Mouse (Mus musculus) ES-E14 (cell line): Measurements from ENCODE around the gene Gramd1b. TPM values are rescaled to one million over a fixed set of nuclear protein-coding genes. Genes with fewer than 3 reads are reported as not detected.

Experiments used
- DNase-seq: peaks from one replicate; pipeline ENCODE4 v3.0.0-alpha.2; 2013; ENCODE audit warnings: low read depth, low spot score
- H3K27ac ChIP-seq: 2 replicates; pipeline ENCODE4 v1.5.1; 2012; ENCODE audit warnings: low read depth, mild to moderate bottlenecking, low read length, moderate library complexity, mixed read lengths; ENCODE audit not compliant: poor library complexity, insufficient read depth, severe bottlenecking
- H3K36me3 ChIP-seq: 2 replicates; pipeline ENCODE4 v1.6.1; 2012; ENCODE audit warnings: mild to moderate bottlenecking, low read length, moderate library complexity, mixed read lengths; ENCODE audit not compliant: control insufficient read depth, poor library complexity, insufficient read depth, severe bottlenecking
- H3K4me1 ChIP-seq, 2 experiments: fragments of 150-350 bp in 1 of 2; sonication (generic) in 1 of 2; 2 replicates each; pipeline ENCODE4 v1.6.1; 2012; ENCODE audit warnings: low read length in 2 of 2, mild to moderate bottlenecking in 1 of 2, mixed read lengths in 1 of 2; ENCODE audit not compliant: control insufficient read depth in 2 of 2, insufficient read depth in 2 of 2, poor library complexity in 1 of 2
- H3K4me3 ChIP-seq, 2 experiments: fragments of 150-350 bp in 1 of 2; sonication (generic) in 1 of 2; 2 replicates each; pipeline ENCODE4 v1.5.1; 2012; ENCODE audit warnings: low read length in 2 of 2, low read depth in 1 of 2, mild to moderate bottlenecking in 1 of 2, mixed read lengths in 1 of 2; ENCODE audit not compliant: insufficient read depth in 1 of 2, poor library complexity in 1 of 2, severe bottlenecking in 1 of 2
- H3K9ac ChIP-seq: 2 replicates; pipeline ENCODE4 v1.6.1; 2012; ENCODE audit warnings: low read depth, mild to moderate bottlenecking, low read length, mixed read lengths; ENCODE audit not compliant: poor library complexity, insufficient read depth, severe bottlenecking
- H3K9me3 ChIP-seq: fragments of 150-350 bp; sonication (generic); 2 replicates; pipeline ENCODE4 v1.6.1; 2012; ENCODE audit warnings: low read depth, mild to moderate bottlenecking, low read length; ENCODE audit not compliant: control insufficient read depth, insufficient read depth
- CHD2 ChIP-seq: IDR thresholded peaks from 2 replicates; pipeline ENCODE4 v1.6.1; 2014; ENCODE audit warnings: mild to moderate bottlenecking, low read depth, low read length, inconsistent platforms
- HCFC1 ChIP-seq: IDR thresholded peaks from 2 replicates; pipeline ENCODE4 v1.6.1; 2012; ENCODE audit warnings: low read length, inconsistent platforms, borderline replicate concordance; ENCODE audit not compliant: insufficient read depth
- MAFK ChIP-seq: IDR thresholded peaks from 2 replicates; pipeline ENCODE4 v1.6.1; 2014; ENCODE audit warnings: mild to moderate bottlenecking, low read depth, low read length, inconsistent platforms; ENCODE audit not compliant: insufficient read depth
- ZC3H11A ChIP-seq: IDR thresholded peaks from 2 replicates; pipeline ENCODE4 v1.6.1; 2012; ENCODE audit warnings: low read depth, mild to moderate bottlenecking, inconsistent platforms, low read length, borderline replicate concordance
- ZNF384 ChIP-seq: IDR thresholded peaks from 2 replicates; pipeline ENCODE4 v1.6.1; 2012; ENCODE audit warnings: low read depth, low read length, inconsistent platforms
- in situ Hi-C, 2 experiments: fragments of 600-800 bp; cut with MboI; formaldehyde crosslinking; loops; one replicate each; pipeline ENCODE4 v1.15.1; 2025; ENCODE audit warnings: low sequenced_read_pairs in 2 of 2, inconsistent platforms in 1 of 2; ENCODE audit not compliant: unreplicated experiment in 2 of 2
- total RNA-seq: library from RNA; depleted of rRNA; stranded (reverse); fragments of 300-350 nt; gene quantifications from 2 replicates; pipeline ENCODE4 v1.2.3, GENCODE M21; 2012

Gramd1b gene
- total RNA-seq, 1 experiment = 24.1 TPM

DNA sequence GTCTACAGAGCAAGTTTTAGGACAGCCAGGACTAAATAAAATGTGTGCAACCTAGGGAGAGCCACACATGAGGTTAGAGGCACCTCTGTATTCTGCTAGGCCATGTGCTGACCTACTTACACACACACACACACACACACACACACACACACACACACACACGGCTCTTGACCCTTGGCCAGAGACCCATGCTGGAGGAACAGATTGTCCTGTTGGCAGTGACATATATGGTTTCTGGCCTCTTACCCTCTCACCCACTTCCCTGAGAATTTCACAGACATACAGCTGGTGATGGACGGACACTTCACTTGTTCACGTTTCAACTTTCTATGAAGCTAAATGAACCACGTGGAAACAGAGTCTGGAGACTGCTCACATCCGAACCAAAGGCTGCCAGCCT lies 212.4 kb downstream of the Gramd1b start:
- no peak for DNase-seq
- in situ Hi-C loops = no loop called here
- H3K4me1 ChIP-seq = peaks cover 5 to 6% of the 10 kb centered on the region in 2 experiments; a peak in 2 of 4 replicates
- no peaks in the 10 kb centered on the region for H3K9me3 ChIP-seq
- no peak overlapping the region for H3K27ac ChIP-seq
- TF ChIP-seq CHD2 = no peak
- no peak for TF ChIP-seq HCFC1
- no peak for TF ChIP-seq MAFK
- TF ChIP-seq ZC3H11A = no peak
- TF ChIP-seq ZNF384 = no peak
- peaks cover 14% of the 10 kb centered on the region; the same call in 1 of the 2 replicates for H3K36me3 ChIP-seq
- H3K4me3 ChIP-seq = no peak overlapping the region
- H3K9ac ChIP-seq = no peak overlapping the region

DNA sequence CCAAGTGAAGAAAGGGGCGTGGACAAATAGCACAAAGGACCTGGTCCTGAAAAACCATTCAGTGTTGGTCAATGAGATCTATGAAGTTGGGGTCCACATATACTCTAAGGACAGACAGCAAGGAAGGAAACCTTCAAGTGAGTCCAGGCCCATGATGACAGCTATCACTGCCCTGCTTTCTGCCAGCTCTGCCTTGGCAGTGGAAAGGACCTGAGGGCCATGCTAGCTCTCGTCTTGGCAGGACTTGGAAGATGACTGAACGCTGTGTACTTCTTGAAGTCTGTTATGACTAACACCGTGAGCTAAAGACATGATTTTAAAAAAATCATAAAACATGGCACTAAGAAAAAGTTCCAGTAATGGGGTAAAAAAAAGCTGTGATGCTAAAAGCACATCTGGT lies 213.4 kb downstream of the Gramd1b start:
- in situ Hi-C loops = no loop called here
- H3K4me1 ChIP-seq = peaks cover 4 to 5% of the 10 kb centered on the region in 2 experiments; a peak in 2 of 4 replicates
- DNase-seq = no peak
- TF ChIP-seq HCFC1 = no peak
- no peak for TF ChIP-seq MAFK
- TF ChIP-seq ZC3H11A = no peak
- TF ChIP-seq ZNF384 = no peak
- no peak for TF ChIP-seq CHD2
- no peak overlapping the region for H3K9ac ChIP-seq
- peaks cover 15% of the 10 kb centered on the region; the same call in 1 of the 2 replicates for H3K36me3 ChIP-seq
- H3K4me3 ChIP-seq = no peak overlapping the region
- no peak overlapping the region for H3K27ac ChIP-seq
- no peaks in the 10 kb centered on the region for H3K9me3 ChIP-seq

DNA sequence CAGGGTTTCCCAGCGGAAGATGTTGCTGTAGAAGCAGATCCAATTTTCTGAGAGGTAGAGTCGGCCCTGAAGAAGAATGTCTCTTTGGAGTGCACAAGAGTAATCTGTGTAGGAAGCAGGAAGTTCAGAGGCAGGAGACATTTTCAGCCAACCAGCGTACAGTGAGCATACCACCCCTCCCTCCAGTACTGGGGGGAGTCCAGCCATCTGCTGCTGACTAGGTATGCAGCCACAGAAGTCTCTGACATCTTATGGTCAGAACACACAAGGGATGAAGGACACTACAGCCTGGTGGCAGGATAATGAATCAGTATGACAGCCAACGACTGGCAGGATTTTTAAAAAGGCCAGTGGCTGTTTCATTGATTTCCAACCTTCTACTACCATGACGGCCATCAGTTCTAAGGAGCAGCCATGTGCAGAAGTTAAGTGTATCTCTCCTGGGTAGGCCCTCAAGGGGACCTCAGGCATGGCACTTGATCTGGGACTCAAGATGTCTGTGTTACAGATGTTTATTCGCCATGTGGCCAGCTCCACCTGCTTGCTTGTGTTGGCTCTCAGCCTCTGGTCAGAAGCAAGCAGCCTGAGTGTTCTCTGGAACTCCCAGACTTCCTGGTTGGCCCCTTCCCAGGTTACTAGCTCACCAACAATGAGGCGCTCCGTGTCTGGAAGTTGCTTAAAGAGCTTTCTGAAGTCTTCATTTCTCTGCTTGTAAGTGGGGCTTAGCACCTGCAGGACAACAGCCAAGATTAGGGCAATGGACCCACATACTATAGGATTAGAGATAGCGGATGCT lies 214.1 kb downstream of the Gramd1b start:
- no peak overlapping the region for H3K27ac ChIP-seq
- TF ChIP-seq ZC3H11A = no peak
- TF ChIP-seq MAFK = no peak
- no peak for TF ChIP-seq ZNF384
- in situ Hi-C loops = no loop called here
- no peak for DNase-seq
- peaks cover 19% of the 10 kb centered on the region; the same call in 1 of the 2 replicates for H3K36me3 ChIP-seq
- H3K4me3 ChIP-seq = no peak overlapping the region
- no peaks in the 10 kb centered on the region for H3K9me3 ChIP-seq
- peaks cover 4 to 5% of the 10 kb centered on the region in 2 experiments; a peak in 2 of 4 replicates for H3K4me1 ChIP-seq
- H3K9ac ChIP-seq = no peak overlapping the region

DNA sequence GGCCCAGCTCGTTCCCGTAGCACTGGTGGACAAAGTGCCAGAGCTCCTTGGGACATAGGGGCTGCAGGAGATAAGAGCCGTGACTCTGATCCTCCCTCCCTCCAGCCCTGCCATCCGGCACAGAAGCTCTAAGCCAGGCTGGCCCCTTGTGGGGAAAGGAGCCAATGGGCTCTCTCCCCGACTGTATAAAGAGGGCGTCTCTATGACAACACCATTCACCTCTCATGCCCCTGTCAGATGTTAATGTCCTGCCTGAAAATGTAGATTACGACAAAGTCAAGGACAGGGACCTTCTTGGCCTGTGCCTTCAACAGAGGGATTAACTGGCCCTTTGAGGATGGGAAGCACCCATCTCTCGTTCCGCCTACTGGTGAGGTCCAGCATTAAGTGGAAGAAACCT lies 219.4 kb downstream of the Gramd1b start:
- TF ChIP-seq MAFK (no peak), HCFC1 (no peak), CHD2 (no peak), ZC3H11A (no peak), ZNF384 (no peak)
- H3K36me3 ChIP-seq = peaks cover 23% of the 10 kb centered on the region
- in situ Hi-C loops = no loop called here

More for the DNA sequence above, 219.4 kb downstream of the Gramd1b start:
- no peak overlapping the region for H3K27ac ChIP-seq
- H3K4me3 ChIP-seq = no peak overlapping the region
- DNase-seq = no peak
- H3K9me3 ChIP-seq = no peaks in the 10 kb centered on the region
- H3K4me1 ChIP-seq = no peaks in the 10 kb centered on the region
- H3K9ac ChIP-seq = no peak overlapping the region
